Mouse (Mus musculus) monocyte, adult 5-6 weeks (primary cell): ENCODE measurements around the gene Tmem114. TPM values are rescaled to one million over a fixed set of nuclear protein-coding genes. Genes with fewer than 3 reads are reported as not detected.

Experiments used
- ATAC-seq: fragments of 153-309, 156-312 bp; replicated peaks from 2 replicates; pipeline ENCODE4 v1.8.0; 2017; ENCODE audit warnings: mild to moderate bottlenecking; ENCODE audit not compliant: low TSS enrichment, insufficient number of reproducible peaks, severe bottlenecking, poor library complexity, low FRiP score
- total RNA-seq: library from RNA; stranded (forward); fragments of 200-1000, 200-491, 200-594 nt; gene quantifications from 3 replicates; pipeline ENCODE4 v1.2.3, GENCODE M21; 2017

Tmem114 gene
- total RNA-seq, 1 experiment from 2014 or later: not detected

GRCm38 (mm10) chr16:8415996-8416395, 8.9 kb downstream of the Tmem114 start:
- no peak for ATAC-seq

- no peak for ATAC-seq
These were observed 11.5 kb downstream of the Tmem114 start for GRCm38 (mm10) chr16:8413441-8413840.

GRCm38 (mm10) chr16:8412213-8412612, 12.7 kb downstream of the Tmem114 start:
- ATAC-seq: peak; percentile 52; the same call in 1 of the 2 replicates

GRCm38 (mm10) chr16:8409197-8409596, 15.7 kb downstream of the Tmem114 start:
- no peak for ATAC-seq

GRCm38 (mm10) chr16:8406708-8407107, 18.2 kb downstream of the Tmem114 start:
- ATAC-seq: no peak

- ATAC-seq: no peak
These were observed 22.3 kb downstream of the Tmem114 start for GRCm38 (mm10) chr16:8402663-8403062.

GRCm38 (mm10) chr16:8401171-8401955, 23.6 kb downstream of the Tmem114 start:
- no peak for ATAC-seq

GRCm38 (mm10) chr16:8399868-8400267, 25.1 kb downstream of the Tmem114 start:
- no peak for ATAC-seq

GRCm38 (mm10) chr16:8394946-8395345, 30.0 kb downstream of the Tmem114 start:
- ATAC-seq: no peak

- no peak for ATAC-seq
These were observed 36.4 kb downstream of the Tmem114 start for GRCm38 (mm10) chr16:8388491-8388890.

GRCm38 (mm10) chr16:8386386-8386785, 38.5 kb downstream of the Tmem114 start:
- no peak for ATAC-seq

GRCm38 (mm10) chr16:8385679-8386078, 39.3 kb downstream of the Tmem114 start:
- no peak for ATAC-seq

GRCm38 (mm10) chr16:8384772-8385171, 40.2 kb downstream of the Tmem114 start:
- ATAC-seq: no peak

- ATAC-seq: no peak
These were observed 41.5 kb downstream of the Tmem114 start for GRCm38 (mm10) chr16:8383396-8383795.

- no peak for ATAC-seq
These were observed 61.9 kb downstream of the Tmem114 start for GRCm38 (mm10) chr16:8363066-8363465.

Other genes starting within 250 kb of the Tmem114 start
- gene Mettl22, start 45.7 kb upstream of the Tmem114 start, total RNA-seq: 6.9 to 11.8 TPM (median 8.0 TPM) in 3 replicates
- gene Abat, start 88.3 kb upstream of the Tmem114 start, total RNA-seq: not detected in 3 replicates
- 54.1 to 79.6 TPM (median 75.7 TPM) in 3 replicates for gene Pmm2, start 212.5 kb upstream of the Tmem114 start, total RNA-seq
- 5.5 to 11.7 TPM (median 8.6 TPM) in 3 replicates for gene Tmem186, start 212.6 kb upstream of the Tmem114 start, total RNA-seq
- gene Carhsp1, start 247.0 kb upstream of the Tmem114 start, total RNA-seq: 21.1 to 24.1 TPM (median 21.4 TPM) in 3 replicates